Mouse (Mus musculus): Measurements from ENCODE around the gene 1110008P14Rik. TPM values are rescaled to one million over a fixed set of nuclear protein-coding genes. Genes with fewer than 3 reads are reported as not detected.
A peak's percentile ranks its signal among the peaks of the same experiment; 100 is the strongest.

1110008P14Rik gene
- total RNA-seq, 4 experiments from 2014 or later: 144 to 174 (median 164) TPM

DNA sequence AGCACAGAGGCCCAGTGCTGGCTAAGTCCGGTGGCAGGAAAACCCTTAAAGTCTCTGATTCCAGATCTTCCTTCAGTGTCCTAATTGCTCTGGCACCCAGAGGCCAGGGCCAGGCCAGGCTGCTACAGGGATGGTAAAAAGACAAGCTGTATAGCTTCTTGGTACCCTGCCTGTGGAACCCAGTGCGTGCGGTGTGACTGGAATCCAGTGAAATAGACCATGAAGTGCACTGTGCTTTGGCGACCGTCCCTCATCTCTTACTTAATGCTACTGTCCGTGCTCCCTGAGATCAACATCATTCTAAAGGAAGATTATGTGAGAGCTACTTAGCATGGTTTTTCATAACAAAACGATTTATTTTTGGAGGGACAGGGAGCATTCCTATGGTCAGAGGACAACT, 29.7 kb upstream of the 1110008P14Rik start:
- no peak for DNase-seq (ENCODE audit: low spot score in 2 of 2)

- DNase-seq (ENCODE audit: low spot score in 2 of 2): no peak
Observed at GRCm38 (mm10) chr2:32408429-32409424, 27.0 kb upstream of the 1110008P14Rik start.

DNA sequence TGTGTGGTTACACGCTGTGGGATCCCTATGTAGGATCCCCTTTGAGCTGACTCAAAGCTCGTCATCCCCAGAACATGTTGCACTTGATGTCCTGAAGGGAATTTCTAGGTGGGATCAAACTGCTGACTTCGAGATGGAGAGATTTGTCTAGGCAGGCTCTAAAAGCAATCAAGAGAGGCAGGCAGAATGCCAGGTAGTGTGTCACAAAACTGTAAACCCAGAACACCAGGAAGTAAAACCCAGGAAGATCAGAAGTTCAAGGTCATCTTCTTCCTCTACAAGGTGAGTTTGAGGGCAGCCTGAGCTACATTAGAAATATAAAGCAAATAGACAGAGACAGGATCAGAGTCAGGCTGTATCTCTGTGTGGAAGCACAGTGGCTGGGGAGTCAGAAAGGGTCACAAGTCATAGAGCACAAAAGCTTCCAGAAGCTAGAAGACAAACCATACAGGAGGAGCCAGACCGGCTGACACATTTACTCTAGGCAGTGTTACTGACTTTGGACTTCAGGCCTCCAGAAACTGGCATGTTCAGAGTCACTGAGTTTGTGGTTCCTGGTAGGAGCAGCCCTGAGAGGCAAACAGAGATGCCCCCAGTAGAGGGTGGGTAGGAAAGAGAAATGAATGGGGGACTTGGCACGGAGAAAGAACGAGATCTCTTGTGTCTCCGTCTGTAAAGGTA, 25.5 kb upstream of the 1110008P14Rik start:
- no peak for DNase-seq (ENCODE audit: low spot score in 2 of 2)

DNA sequence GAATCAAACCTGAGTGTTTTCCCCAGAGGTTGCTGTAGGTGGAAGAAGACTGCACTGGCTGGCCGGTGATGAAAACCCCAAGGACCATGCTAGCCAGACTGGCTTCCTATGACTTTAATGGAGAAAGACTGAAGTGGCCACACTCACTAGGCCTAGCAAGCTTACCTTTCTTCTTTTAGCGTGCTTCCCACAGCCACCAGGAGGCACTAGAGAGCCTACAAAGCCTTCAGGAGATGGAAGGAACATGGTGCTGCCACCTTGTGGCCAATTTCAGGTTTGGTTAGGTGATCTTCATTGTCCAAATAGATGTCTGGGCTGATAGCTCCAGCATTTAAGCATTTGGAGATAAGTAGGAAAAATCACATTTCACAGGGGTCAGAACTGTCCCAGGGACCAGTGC, 22.9 kb upstream of the 1110008P14Rik start:
- DNase-seq (ENCODE audit: low spot score in 2 of 2): peak; percentile 87 to 98

- no peak for DNase-seq (ENCODE audit: low spot score in 2 of 2)
Observed at GRCm38 (mm10) chr2:32396695-32397094, 15.0 kb upstream of the 1110008P14Rik start.

GRCm38 (mm10) chr2:32395946-32396621, 14.3 kb upstream of the 1110008P14Rik start:
- DNase-seq (ENCODE audit: low spot score in 2 of 2): peak; percentile 92 to 93

- DNase-seq (ENCODE audit: low spot score in 2 of 2): peak; percentile 87 to 89
Observed at GRCm38 (mm10) chr2:32395484-32395945, 13.8 kb upstream of the 1110008P14Rik start, which contains the start of gene Ptges2. Gene Ptges2, plus strand, starts transcription at chr2:32395896.

DNA sequence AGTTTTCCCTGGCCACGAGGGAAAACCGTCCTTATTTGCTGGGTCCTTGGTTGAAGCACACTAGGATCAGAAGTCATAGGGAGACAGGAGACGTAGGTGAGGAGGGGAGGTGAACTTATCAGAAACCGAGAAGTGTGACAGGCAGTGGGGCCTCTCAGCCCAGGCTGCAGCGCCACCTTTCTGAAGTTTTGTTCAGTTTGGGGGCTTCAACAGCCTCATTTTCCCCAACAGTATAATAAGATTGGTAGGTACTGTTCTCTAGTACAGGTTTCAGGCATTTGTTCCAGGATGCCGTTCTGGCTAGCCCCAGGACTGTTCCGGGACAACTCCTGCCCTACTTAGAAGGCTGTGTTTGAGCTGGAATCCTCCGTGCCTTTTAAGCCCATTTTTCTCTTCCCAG, 13.2 kb upstream of the 1110008P14Rik start:
- peak in 1 of 2 experiments; percentile 33 for DNase-seq (ENCODE audit: low spot score in 2 of 2)

GRCm38 (mm10) chr2:32392063-32392462, 10.3 kb upstream of the 1110008P14Rik start:
- no peak for DNase-seq (ENCODE audit: low spot score in 2 of 2)

- no peak for DNase-seq (ENCODE audit: low spot score in 2 of 2)
Observed at GRCm38 (mm10) chr2:32390871-32391270, 9.1 kb upstream of the 1110008P14Rik start.

DNA sequence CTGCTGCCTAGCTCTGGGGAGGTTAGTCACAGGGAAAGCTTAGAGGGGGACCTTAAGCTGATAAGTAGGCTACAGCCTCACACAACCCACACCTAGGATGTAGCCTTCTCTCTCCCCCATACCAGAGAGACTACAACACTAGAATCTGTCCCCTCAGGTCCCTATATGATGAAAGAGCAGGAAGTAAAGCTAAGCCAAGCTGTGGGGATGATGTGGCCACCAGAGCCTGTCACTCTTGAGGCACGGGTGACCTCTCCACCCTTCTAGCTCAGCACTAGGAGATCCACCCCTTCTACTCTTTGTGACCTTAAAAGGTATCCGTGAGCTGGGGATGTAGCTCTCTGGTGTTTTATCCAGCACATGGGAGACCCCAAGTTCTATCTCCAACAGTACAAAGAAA, 7.4 kb upstream of the 1110008P14Rik start:
- no peak for DNase-seq (ENCODE audit: low spot score in 2 of 2)

DNA sequence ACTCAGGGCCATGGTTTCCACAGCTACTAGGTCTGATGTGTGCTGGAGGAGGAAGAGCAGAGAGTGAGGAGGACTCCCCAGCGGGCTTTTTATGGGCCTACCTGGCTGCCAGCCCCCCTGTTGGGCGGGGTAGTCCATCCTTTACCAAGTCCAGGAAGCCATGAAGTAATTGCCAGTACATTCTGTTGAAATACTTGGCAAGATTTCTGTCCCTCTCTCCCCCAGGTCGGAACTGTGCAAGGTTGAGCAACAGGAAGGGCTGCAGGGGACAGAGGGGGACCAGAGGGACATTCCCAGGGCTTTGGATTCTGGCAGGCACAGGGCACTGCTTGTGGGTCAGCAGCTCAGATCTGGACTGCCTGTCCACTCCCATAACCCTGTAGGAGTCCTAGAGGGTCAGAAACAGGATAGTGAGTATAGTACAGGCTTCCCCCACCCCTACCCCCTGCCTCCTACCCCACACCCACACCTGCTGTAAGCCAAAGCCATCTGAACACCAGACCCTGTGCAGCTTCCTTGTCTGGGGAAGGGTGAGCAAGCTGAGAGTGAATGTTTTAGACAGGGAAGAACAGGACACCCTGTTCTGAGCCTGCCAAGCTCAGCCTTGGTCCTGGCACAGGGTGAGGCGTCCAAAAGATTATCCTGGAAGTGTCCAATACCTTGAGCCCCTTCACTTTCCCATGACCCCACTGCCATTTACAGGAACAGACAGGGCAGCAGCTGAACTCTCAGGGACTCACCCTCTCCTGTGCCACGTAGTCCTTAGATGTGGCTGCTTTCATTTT, 6.2 kb upstream of the 1110008P14Rik start, which contains the start of gene Lcn2:
TSS of gene Lcn2 (minus strand) at position 547 of the 785 bp plus-strand sequence.
- no peak for DNase-seq (ENCODE audit: low spot score in 2 of 2)

GRCm38 (mm10) chr2:32382689-32383088, 951 bp upstream of the 1110008P14Rik start:
- DNase-seq (ENCODE audit: low spot score in 2 of 2): no peak

DNA sequence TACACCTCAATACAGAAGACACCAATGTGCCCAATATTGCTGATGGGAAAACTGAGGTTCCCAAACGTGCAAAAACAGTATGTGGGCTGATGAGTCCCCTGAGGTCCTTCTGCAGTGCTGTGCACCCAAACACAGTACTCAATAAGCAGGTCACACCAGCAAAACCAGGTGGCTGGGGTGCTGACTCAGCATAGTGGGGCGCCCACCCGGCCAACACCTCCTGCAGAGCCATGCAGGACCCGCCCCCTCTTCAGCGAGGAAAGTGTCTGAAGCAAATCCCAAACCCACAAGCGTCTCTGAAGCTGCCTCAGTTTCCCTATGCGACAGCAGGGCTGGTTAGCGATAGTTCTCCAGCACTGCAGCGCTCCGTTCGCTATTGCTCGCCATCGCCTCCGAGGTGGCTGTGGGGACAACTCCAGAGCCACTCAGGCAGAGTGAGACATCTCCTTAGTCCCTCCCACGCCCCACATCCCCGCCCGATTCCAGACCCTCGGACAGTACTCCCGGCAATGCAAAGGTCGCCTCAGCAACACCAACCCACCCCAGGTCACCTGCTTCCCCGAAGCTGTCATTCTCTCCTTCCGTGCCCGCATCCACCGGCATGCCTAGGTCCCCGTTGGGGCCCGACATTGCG, 480 bp downstream of the 1110008P14Rik start:
- DNase-seq (ENCODE audit: low spot score in 2 of 2): peak in 1 of 2 experiments; percentile 36

DNA sequence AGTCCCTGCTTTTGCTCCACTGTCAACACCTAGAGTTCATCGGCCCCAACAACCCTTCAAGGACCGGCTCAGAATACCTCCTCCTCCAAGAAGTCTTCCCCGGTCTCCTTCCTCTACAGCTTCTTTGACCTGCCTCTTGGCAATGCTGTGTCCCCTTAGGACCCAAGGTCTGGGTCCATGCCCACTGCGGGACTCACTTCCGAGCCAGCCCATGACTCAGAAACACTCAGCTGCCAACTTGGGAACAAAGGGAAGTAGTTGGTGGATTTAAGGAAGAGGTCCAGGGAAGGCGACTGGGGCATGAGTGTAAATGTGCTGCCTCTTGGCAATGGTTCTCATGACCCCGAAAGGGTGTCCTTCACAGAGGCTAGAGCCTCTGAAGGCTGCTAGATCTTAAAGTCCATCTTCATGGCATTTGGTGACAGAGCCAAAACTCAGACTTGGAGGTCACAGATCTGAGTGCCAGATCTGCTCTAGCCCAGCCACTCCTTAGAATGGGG, 1.7 kb downstream of the 1110008P14Rik start:
- peak in 1 of 2 experiments; percentile 31 for DNase-seq (ENCODE audit: low spot score in 2 of 2)

GRCm38 (mm10) chr2:32376963-32377362, 4.8 kb downstream of the 1110008P14Rik start:
- DNase-seq (ENCODE audit: low spot score in 2 of 2): no peak

DNA sequence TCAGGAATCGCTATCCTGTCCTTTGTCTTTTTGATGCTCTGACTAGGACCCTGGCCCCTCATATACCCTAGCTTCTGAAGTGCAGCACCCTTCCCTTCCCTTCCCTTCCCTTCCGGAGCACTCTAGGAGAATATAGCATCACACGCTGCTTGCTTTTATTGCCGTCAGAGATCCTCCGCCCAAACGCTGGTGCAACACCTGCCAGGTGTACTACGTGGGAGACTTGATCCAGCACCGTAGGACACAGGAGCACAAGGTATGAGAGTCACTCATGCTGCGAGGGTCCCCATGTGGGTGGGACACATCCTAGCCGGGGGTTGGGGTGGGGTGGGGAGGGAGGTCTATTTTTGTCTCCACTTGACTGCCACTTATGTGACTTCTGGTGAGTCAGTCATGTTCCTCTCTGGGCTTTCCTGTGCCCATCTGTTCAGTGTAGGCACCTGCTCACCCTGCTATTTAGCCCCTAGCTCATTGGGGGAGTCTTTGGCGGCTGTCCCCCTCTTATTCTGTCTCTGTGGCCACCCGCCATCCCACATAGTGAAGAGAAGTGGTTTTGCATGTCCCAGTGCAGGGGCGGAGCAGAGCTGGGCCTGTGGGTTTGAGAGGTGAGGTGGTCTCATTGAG, 6.3 kb downstream of the 1110008P14Rik start:
- peak in 1 of 2 experiments; percentile 26 for DNase-seq (ENCODE audit: low spot score in 2 of 2)

DNA sequence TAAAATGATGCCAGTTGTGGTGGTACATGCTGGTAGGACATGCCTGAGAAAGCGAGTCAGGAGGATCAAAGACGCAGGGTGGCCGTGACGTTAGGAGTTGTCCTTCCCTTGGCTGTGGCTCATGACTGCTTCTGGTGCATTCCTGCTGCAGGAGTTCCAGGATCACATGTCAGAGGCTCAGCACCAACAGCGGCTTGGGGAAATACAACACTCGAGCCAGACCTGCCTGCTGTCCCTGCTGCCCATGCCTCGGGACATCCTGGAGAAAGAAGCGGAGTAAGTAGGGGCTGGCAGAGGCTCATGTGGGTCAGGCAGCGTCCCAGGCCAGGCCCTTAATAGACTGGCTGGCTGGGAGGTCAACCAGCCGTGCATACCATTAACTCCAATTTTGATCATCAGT, 7.5 kb downstream of the 1110008P14Rik start:
- DNase-seq (ENCODE audit: low spot score in 2 of 2): no peak

DNA sequence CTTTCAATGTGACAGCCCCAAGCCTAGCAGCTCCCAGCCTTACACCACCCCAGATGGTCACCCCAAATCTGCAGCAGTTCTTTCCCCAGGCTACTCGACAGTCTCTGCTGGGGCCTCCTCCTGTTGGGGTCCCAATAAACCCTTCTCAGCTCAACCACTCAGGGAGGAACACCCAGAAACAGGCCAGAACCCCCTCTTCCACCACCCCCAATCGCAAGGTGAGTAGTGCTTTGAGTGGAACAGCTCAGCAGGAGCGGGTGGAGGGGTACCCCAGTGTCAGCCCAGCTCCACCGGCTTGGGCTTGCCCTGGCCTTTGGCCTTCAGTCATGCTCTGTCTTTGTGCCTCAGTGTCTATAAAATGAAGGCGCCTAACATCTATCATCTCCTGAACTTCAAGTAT, 14.4 kb downstream of the 1110008P14Rik start:
- no peak for DNase-seq (ENCODE audit: low spot score in 2 of 2)

Data from layer of hippocampus, adult 8-10 months (tissue).